Mouse (Mus musculus) embryonic facial prominence, embryonic 12.5 days (tissue): Measurements from ENCODE around the gene B3glct. TPM values are rescaled to one million over a fixed set of nuclear protein-coding genes. Genes with fewer than 3 reads are reported as not detected.
A peak's percentile ranks its signal among the peaks of the same experiment; 100 is the strongest.

Experiments used
- ATAC-seq: fragments of 200-750 bp; cut with Nextera tagmentation; 2 replicates; pipeline ENCODE4 v1.8.0; 2017; ENCODE audit not compliant: insufficient number of reproducible peaks, insufficient read depth, low FRiP score, low TSS enrichment
- H3K27ac ChIP-seq: fragments of 300-500 bp; sonication (generic); 2 replicates; pipeline ENCODE4 v1.5.1; 2016; ENCODE audit warnings: mild to moderate bottlenecking
- H3K27me3 ChIP-seq: fragments of 300-500 bp; sonication (generic); 2 replicates; pipeline ENCODE4 v1.6.1; 2016; ENCODE audit warnings: mild to moderate bottlenecking, moderate library complexity
- H3K36me3 ChIP-seq: fragments of 300-500 bp; sonication (generic); 2 replicates; pipeline ENCODE4 v1.6.1; 2016; ENCODE audit warnings: mild to moderate bottlenecking
- H3K4me1 ChIP-seq: fragments of 300-500 bp; sonication (generic); 2 replicates; pipeline ENCODE4 v1.6.1; 2016
- H3K4me2 ChIP-seq: fragments of 300-500 bp; sonication (generic); replicated peaks from 2 replicates; pipeline ENCODE4 v1.6.1; 2016; ENCODE audit warnings: mild to moderate bottlenecking, moderate library complexity
- H3K4me3 ChIP-seq: fragments of 300-500 bp; sonication (generic); 2 replicates; pipeline ENCODE4 v1.5.1; 2016; ENCODE audit warnings: mild to moderate bottlenecking
- H3K9ac ChIP-seq: fragments of 300-500 bp; sonication (generic); 2 replicates; pipeline ENCODE4 v1.6.1; 2016; ENCODE audit warnings: mild to moderate bottlenecking, moderate library complexity
- H3K9me3 ChIP-seq: fragments of 300-500 bp; sonication (generic); 2 replicates; pipeline ENCODE4 v1.6.1; 2016; ENCODE audit warnings: mild to moderate bottlenecking, moderate library complexity
- WGBS: fragments of 180-500 bp; shearing (Covaris S2); methylation state at CpG from one replicate; pipeline ENCODE4 v1.1.7; 2016; 5-methylcytosine and 5-hydroxymethylcytosine counted together
- polyA plus RNA-seq: library from polyadenylated mRNA; unstranded; fragments of >200 nt; fragmentation: Nextera tagmentation; extraction: Ambion mirVana; gene quantifications from 2 replicates; pipeline ENCODE4 v1.2.1, GENCODE M21; 2016

The B3glct gene
- polyA plus RNA-seq, 1 experiment from 2014 or later: 16.9 TPM

GRCm38 (mm10) chr5:149715571-149716328 is 37.7 kb downstream of the B3glct start:
- H3K9me3 ChIP-seq: no peaks in the 10 kb centered on the region
- no peak overlapping the region for H3K4me3 ChIP-seq
- H3K27me3 ChIP-seq: no peaks in the 10 kb centered on the region
- peaks cover 9% of the 10 kb centered on the region for H3K4me1 ChIP-seq
- WGBS: 30% methylated on average over 15 of the region's 15 CpGs
- ATAC-seq: peak; percentile 42; the same call in 1 of the 2 replicates
- H3K36me3 ChIP-seq: no peaks in the 10 kb centered on the region
- no peak overlapping the region for H3K27ac ChIP-seq
- no peak overlapping the region for H3K9ac ChIP-seq
- H3K4me2 ChIP-seq: peak overlapping the region; percentile 22; the same call in 1 of the 2 replicates

GRCm38 (mm10) chr5:149716329-149716690 is 38.3 kb downstream of the B3glct start:
- 58% methylated on average over 3 of the region's 3 CpGs for WGBS
- Histone ChIP-seq H3K27me3 (no peaks in the 10 kb centered on the region), H3K4me1 (peaks cover 9% of the 10 kb centered on the region), H3K27ac (no peak overlapping the region), H3K4me3 (no peak overlapping the region), H3K9me3 (no peaks in the 10 kb centered on the region), H3K9ac (no peak overlapping the region), H3K4me2 (no peak overlapping the region), H3K36me3 (no peaks in the 10 kb centered on the region)
- no peak for ATAC-seq

GRCm38 (mm10) chr5:149731776-149732175 is 53.7 kb downstream of the B3glct start:
- WGBS: 86% methylated on average over 8 of the region's 8 CpGs
- H3K4me2 ChIP-seq: no peak overlapping the region
- peaks cover 23% of the 10 kb centered on the region for H3K36me3 ChIP-seq
- no peak overlapping the region for H3K27ac ChIP-seq
- no peak overlapping the region for H3K4me3 ChIP-seq
- no peaks in the 10 kb centered on the region for H3K4me1 ChIP-seq
- no peaks in the 10 kb centered on the region for H3K27me3 ChIP-seq
- no peak overlapping the region for H3K9ac ChIP-seq
- H3K9me3 ChIP-seq: peaks cover 8% of the 10 kb centered on the region
- ATAC-seq: no peak

GRCm38 (mm10) chr5:149737210-149737609 is 59.2 kb downstream of the B3glct start:
- H3K36me3 ChIP-seq: peaks cover 20% of the 10 kb centered on the region
- peak; percentile 44; the same call in 1 of the 2 replicates for ATAC-seq

GRCm38 (mm10) chr5:149740145-149740544 is 62.1 kb downstream of the B3glct start:
- Histone ChIP-seq H3K9ac (no peak overlapping the region), H3K27me3 (no peaks in the 10 kb centered on the region), H3K27ac (no peak overlapping the region), H3K36me3 (peaks cover 9% of the 10 kb centered on the region), H3K9me3 (no peaks in the 10 kb centered on the region), H3K4me3 (no peak overlapping the region), H3K4me1 (no peaks in the 10 kb centered on the region), H3K4me2 (no peak overlapping the region)
- 89% methylated on average over 7 of the region's 7 CpGs for WGBS
- ATAC-seq: no peak

More at GRCm38 (mm10) chr5:149737210-149737609, 59.2 kb downstream of the B3glct start:
- Histone ChIP-seq H3K27ac (0 out of 2 replicates have a peak overlapping the region, but pooled peaks have one; percentile 6), H3K4me3 (no peak overlapping the region), H3K27me3 (no peaks in the 10 kb centered on the region), H3K9ac (no peak overlapping the region), H3K4me1 (no peaks in the 10 kb centered on the region), H3K4me2 (no peak overlapping the region), H3K9me3 (peaks cover 4% of the 10 kb centered on the region)
- WGBS: 96% methylated on average over 1 of the region's 1 CpGs

- ATAC-seq: no peak
- H3K36me3 ChIP-seq: peaks cover 11% of the 10 kb centered on the region
- 79% methylated on average over 3 of the region's 3 CpGs for WGBS
These were observed 62.7 kb downstream of the B3glct start for GRCm38 (mm10) chr5:149740703-149741102.

GRCm38 (mm10) chr5:149742286-149742685 is 64.3 kb downstream of the B3glct start:
- peaks cover 14% of the 10 kb centered on the region for H3K36me3 ChIP-seq
- 90% methylated on average over 9 of the region's 9 CpGs for WGBS
- no peaks in the 10 kb centered on the region for H3K4me1 ChIP-seq
- H3K4me2 ChIP-seq: no peak overlapping the region
- no peak for ATAC-seq
- no peak overlapping the region for H3K9ac ChIP-seq
- no peaks in the 10 kb centered on the region for H3K9me3 ChIP-seq
- H3K27me3 ChIP-seq: no peaks in the 10 kb centered on the region
- H3K4me3 ChIP-seq: no peak overlapping the region
- H3K27ac ChIP-seq: no peak overlapping the region

More at GRCm38 (mm10) chr5:149740703-149741102, 62.7 kb downstream of the B3glct start:
- H3K27ac ChIP-seq: no peak overlapping the region
- H3K4me1 ChIP-seq: no peaks in the 10 kb centered on the region
- H3K27me3 ChIP-seq: no peaks in the 10 kb centered on the region
- no peak overlapping the region for H3K4me3 ChIP-seq
- H3K4me2 ChIP-seq: no peak overlapping the region
- H3K9ac ChIP-seq: no peak overlapping the region
- H3K9me3 ChIP-seq: no peaks in the 10 kb centered on the region

- 91% methylated on average over 9 of the region's 9 CpGs for WGBS
- H3K27me3 ChIP-seq: no peaks in the 10 kb centered on the region
- no peak overlapping the region for H3K27ac ChIP-seq
- no peak overlapping the region for H3K4me2 ChIP-seq
- no peak overlapping the region for H3K4me3 ChIP-seq
- H3K9ac ChIP-seq: no peak overlapping the region
- peaks cover 14% of the 10 kb centered on the region; the same call in 1 of the 2 replicates for H3K36me3 ChIP-seq
- no peak for ATAC-seq
- H3K4me1 ChIP-seq: 0 out of 2 replicates have a peak, but pooled peaks cover 3% of the 10 kb centered on the region
- H3K9me3 ChIP-seq: 0 out of 2 replicates have a peak, but pooled peaks cover 3% of the 10 kb centered on the region
These were observed 67.0 kb downstream of the B3glct start for GRCm38 (mm10) chr5:149745079-149745478.

- Histone ChIP-seq H3K27ac (peak overlapping the region; percentile 80), H3K9me3 (0 out of 2 replicates have a peak, but pooled peaks cover 3% of the 10 kb centered on the region), H3K4me3 (no peak overlapping the region), H3K4me2 (no peak overlapping the region), H3K4me1 (0 out of 2 replicates have a peak, but pooled peaks cover 3% of the 10 kb centered on the region), H3K9ac (no peak overlapping the region), H3K27me3 (no peaks in the 10 kb centered on the region), H3K36me3 (peaks cover 14% of the 10 kb centered on the region; the same call in 1 of the 2 replicates)
- WGBS: 63% methylated on average over 27 of the region's 27 CpGs
- no peak for ATAC-seq
These were observed 70.9 kb downstream of the B3glct start for GRCm38 (mm10) chr5:149748640-149749580.

- no peak overlapping the region for H3K9ac ChIP-seq
- 0 out of 2 replicates have a peak, but pooled peaks cover 3% of the 10 kb centered on the region for H3K4me1 ChIP-seq
- no peak overlapping the region for H3K4me3 ChIP-seq
- H3K27ac ChIP-seq: no peak overlapping the region
- H3K27me3 ChIP-seq: no peaks in the 10 kb centered on the region
- no peak overlapping the region for H3K4me2 ChIP-seq
- WGBS: 67% methylated on average over 5 of the region's 5 CpGs
- H3K36me3 ChIP-seq: 0 out of 2 replicates have a peak, but pooled peaks cover 4% of the 10 kb centered on the region
- ATAC-seq: no peak
- H3K9me3 ChIP-seq: 0 out of 2 replicates have a peak, but pooled peaks cover 3% of the 10 kb centered on the region
These were observed 73.8 kb downstream of the B3glct start for GRCm38 (mm10) chr5:149751861-149752260.

- H3K4me3 ChIP-seq: no peak overlapping the region
- H3K4me2 ChIP-seq: no peak overlapping the region
- H3K4me1 ChIP-seq: 0 out of 2 replicates have a peak, but pooled peaks cover 3% of the 10 kb centered on the region
- WGBS: 84% methylated on average over 3 of the region's 3 CpGs
- H3K9me3 ChIP-seq: 0 out of 2 replicates have a peak, but pooled peaks cover 3% of the 10 kb centered on the region
- H3K27ac ChIP-seq: no peak overlapping the region
- no peak for ATAC-seq
- peaks cover 11% of the 10 kb centered on the region for H3K36me3 ChIP-seq
- H3K9ac ChIP-seq: no peak overlapping the region
- H3K27me3 ChIP-seq: no peaks in the 10 kb centered on the region
These were observed 75.0 kb downstream of the B3glct start for GRCm38 (mm10) chr5:149753073-149753472.
